Mouse (Mus musculus) liver, embryonic 16.5 days (tissue): ENCODE data around the gene Dock3. TPM values are rescaled to one million over a fixed set of nuclear protein-coding genes. Genes with fewer than 3 reads are reported as not detected.
"Not testable (repeated sequence)": the region's sequence is repeated elsewhere in the genome, so short reads cannot be mapped to it uniquely, and the experiment has no call there.

Source experiments
- ATAC-seq: fragments of 200-750 bp; cut with Nextera tagmentation; 2 replicates; pipeline ENCODE4 v1.8.0; 2017; ENCODE audit warnings: low read depth, mild to moderate bottlenecking, moderate number of reproducible peaks, moderate library complexity
- H3K27ac ChIP-seq: fragments of 300-500 bp; sonication (generic); 2 replicates; pipeline ENCODE4 v1.5.1; 2014; ENCODE audit warnings: mild to moderate bottlenecking, low read length
- H3K27me3 ChIP-seq: fragments of 300-500 bp; sonication (generic); 2 replicates; pipeline ENCODE4 v1.6.1; 2014; ENCODE audit warnings: low read depth, low read length, mixed read lengths; ENCODE audit not compliant: control insufficient read depth, insufficient read depth
- H3K36me3 ChIP-seq: fragments of 300-500 bp; sonication (generic); 2 replicates; pipeline ENCODE4 v1.6.1; 2014; ENCODE audit warnings: mild to moderate bottlenecking; ENCODE audit not compliant: control insufficient read depth, insufficient read depth
- H3K4me1 ChIP-seq: fragments of 300-500 bp; sonication (generic); 2 replicates; pipeline ENCODE4 v1.6.1; 2014; ENCODE audit warnings: low read depth, low read length, mixed read lengths; ENCODE audit not compliant: control insufficient read depth
- H3K4me2 ChIP-seq: fragments of 300-500 bp; sonication (generic); 2 replicates; pipeline ENCODE4 v1.6.1; 2014; ENCODE audit warnings: low read depth, low read length, mixed read lengths
- H3K4me3 ChIP-seq: fragments of 300-500 bp; sonication (generic); 2 replicates; pipeline ENCODE4 v1.5.1; 2014; ENCODE audit warnings: low read depth, mild to moderate bottlenecking, low read length
- H3K9ac ChIP-seq: fragments of 300-500 bp; sonication (generic); 2 replicates; pipeline ENCODE4 v1.6.1; 2014; ENCODE audit warnings: low read depth, low read length
- H3K9me3 ChIP-seq: fragments of 300-500 bp; sonication (generic); replicated peaks from 2 replicates; pipeline ENCODE4 v1.6.1; 2016; ENCODE audit warnings: low read length; ENCODE audit not compliant: control insufficient read depth
- WGBS: fragments of 180-500 bp; shearing (Covaris S2); extraction: QIAGEN DNeasy Blood & Tissue Kit; methylation state at CpG from one replicate; pipeline ENCODE4 v1.1.7; 2014; ENCODE audit not compliant: insufficient replicate concordance; 5-methylcytosine and 5-hydroxymethylcytosine counted together
- polyA plus RNA-seq: library from polyadenylated mRNA; unstranded; fragments of >200 nt; fragmentation: Nextera tagmentation; extraction: Ambion mirVana; gene quantifications from 2 replicates; pipeline ENCODE4 v1.2.1, GENCODE M21; 2015

Dock3 gene
- polyA plus RNA-seq, 1 experiment from 2014 or later = 0.04 TPM

DNA sequence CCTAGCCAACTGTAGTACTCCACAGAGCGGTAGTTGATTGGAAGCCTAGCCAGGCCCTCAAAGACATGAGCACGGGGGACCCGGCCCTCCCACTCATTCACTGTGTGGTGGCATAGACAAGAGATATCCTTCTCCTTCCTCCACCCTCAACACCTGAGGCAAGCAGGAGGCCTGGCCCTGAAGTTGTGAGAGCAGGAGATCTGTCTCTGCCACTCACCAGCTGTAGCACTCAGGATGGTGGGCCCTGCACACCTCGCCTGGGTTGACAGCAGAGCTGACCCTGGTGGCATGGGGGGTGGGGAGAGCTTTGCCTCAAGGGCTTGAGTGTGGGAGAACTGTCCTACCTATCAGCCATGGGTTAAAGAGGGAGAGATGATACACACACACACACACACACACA lies 65.9 kb downstream of the Dock3 start:
- no peaks in the 10 kb centered on the region for H3K27me3 ChIP-seq
- ATAC-seq = no peak
- H3K4me1 ChIP-seq = no peaks in the 10 kb centered on the region
- no peak overlapping the region for H3K4me3 ChIP-seq
- no peak overlapping the region for H3K9ac ChIP-seq
- no peaks in the 10 kb centered on the region for H3K9me3 ChIP-seq
- no peak overlapping the region for H3K27ac ChIP-seq
- WGBS = 54% methylated on average over 4 of the region's 4 CpGs
- no peak overlapping the region for H3K4me2 ChIP-seq
- no peaks in the 10 kb centered on the region for H3K36me3 ChIP-seq

DNA sequence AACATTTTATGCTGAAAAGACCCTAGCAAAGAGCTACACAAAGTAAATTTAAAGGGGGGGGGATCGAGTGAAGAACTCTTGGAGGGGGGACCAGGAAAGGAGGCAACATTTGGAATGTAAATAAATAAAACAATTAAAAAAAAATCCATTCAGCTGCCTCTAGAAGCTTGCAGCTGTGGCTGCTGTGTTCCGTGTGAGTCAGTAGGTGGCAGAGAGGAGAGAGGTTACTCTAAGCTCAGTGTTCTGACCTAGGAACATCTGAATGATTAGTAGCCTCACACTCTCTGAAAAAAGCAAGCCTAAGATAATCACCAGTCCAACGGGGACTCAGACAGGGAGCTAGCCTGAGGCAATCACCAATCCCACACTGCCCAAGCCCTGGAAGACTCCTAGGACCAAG lies 66.9 kb downstream of the Dock3 start:
- Histone ChIP-seq H3K4me2 (no peak overlapping the region), H3K9ac (no peak overlapping the region), H3K36me3 (no peaks in the 10 kb centered on the region), H3K9me3 (no peaks in the 10 kb centered on the region), H3K27ac (no peak overlapping the region), H3K4me1 (no peaks in the 10 kb centered on the region), H3K27me3 (no peaks in the 10 kb centered on the region), H3K4me3 (no peak overlapping the region)
- ATAC-seq = no peak
- 13% methylated on average over 3 of the region's 3 CpGs for WGBS

- H3K4me2 ChIP-seq, H3K4me1 ChIP-seq, H3K27me3 ChIP-seq, H3K9me3 ChIP-seq, H3K9ac ChIP-seq, ATAC-seq, H3K4me3 ChIP-seq, H3K27ac ChIP-seq, H3K36me3 ChIP-seq: not testable (repeated sequence)
- WGBS = 67% methylated on average over 4 of the region's 4 CpGs
These were observed 75.3 kb downstream of the Dock3 start for GRCm38 (mm10) chr9:107156388-107156787.

DNA sequence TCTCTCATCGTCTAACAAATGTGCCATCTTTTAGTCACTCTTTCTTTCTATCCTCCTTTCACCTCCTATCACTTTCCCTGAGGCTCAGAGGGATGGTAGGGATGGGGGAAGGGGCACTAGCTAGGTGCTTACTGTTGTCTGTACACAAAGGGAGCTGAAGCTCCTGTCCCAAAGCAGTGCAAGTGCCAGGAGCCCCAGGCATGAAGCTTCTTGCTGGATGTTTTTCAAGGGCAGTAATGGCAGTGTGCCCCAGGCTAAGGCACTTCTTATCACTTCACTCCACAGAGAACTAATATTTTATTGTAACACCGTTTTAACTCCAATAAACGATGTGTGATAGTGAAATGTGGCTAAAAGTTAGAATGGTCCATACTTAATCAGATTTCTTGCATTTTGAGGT lies 118.9 kb downstream of the Dock3 start:
- no peaks in the 10 kb centered on the region for H3K9me3 ChIP-seq
- H3K9ac ChIP-seq = no peak overlapping the region
- 50% methylated on average over 3 of the region's 3 CpGs for WGBS
- no peak for ATAC-seq
- H3K4me3 ChIP-seq = no peak overlapping the region
- no peaks in the 10 kb centered on the region for H3K36me3 ChIP-seq
- no peaks in the 10 kb centered on the region for H3K4me1 ChIP-seq
- H3K27ac ChIP-seq = no peak overlapping the region
- H3K27me3 ChIP-seq = no peaks in the 10 kb centered on the region
- no peak overlapping the region for H3K4me2 ChIP-seq

DNA sequence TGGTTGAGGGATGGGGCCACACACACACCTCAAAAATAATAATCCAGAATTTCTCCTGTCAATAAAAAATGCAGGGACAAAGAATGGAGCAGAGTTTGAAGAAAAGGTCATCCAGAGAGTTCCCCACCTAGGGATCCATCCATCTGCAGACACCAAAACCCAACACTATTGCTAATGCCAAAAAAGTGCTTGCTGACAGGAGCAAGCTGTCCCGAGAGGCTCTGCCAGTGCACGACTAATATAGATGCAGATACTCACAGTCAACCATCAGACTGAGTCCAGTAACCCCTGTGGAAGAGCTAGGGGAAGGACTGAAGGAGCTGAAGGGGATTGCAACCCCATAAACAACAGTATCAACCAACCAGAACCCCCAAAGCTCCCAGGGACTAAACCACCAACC lies 119.7 kb downstream of the Dock3 start:
- no peaks in the 10 kb centered on the region for H3K9me3 ChIP-seq
- H3K4me1 ChIP-seq = no peaks in the 10 kb centered on the region
- 31% methylated on average over 2 of the region's 2 CpGs for WGBS
- H3K27me3 ChIP-seq = no peaks in the 10 kb centered on the region
- ATAC-seq = no peak
- no peak overlapping the region for H3K4me2 ChIP-seq
- H3K27ac ChIP-seq = no peak overlapping the region
- H3K9ac ChIP-seq = no peak overlapping the region
- no peak overlapping the region for H3K4me3 ChIP-seq
- H3K36me3 ChIP-seq = no peaks in the 10 kb centered on the region

DNA sequence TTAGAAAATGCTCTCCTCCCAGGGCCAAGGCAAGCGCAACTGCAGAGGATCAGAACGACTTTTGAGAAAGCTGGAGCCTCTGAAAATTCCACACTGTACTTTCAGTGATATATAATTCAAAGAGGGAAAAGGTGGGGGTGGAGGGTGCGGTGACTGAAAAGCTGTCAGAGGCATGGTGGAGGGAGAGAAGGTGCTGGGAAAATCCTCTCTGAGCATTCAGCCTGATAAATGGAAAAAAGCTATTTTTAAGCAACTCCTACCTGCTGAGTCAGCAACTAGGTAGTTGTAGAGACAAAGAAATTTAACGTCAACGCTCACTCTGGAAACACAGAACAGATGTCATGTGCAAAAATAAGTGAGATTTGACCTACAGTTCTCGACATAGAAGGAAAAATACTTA lies 132.2 kb downstream of the Dock3 start:
- Histone ChIP-seq H3K4me2 (no peak overlapping the region), H3K36me3 (no peaks in the 10 kb centered on the region), H3K27me3 (no peaks in the 10 kb centered on the region), H3K9me3 (no peaks in the 10 kb centered on the region), H3K4me3 (no peak overlapping the region), H3K27ac (no peak overlapping the region), H3K4me1 (no peaks in the 10 kb centered on the region), H3K9ac (no peak overlapping the region)
- WGBS = 63% methylated on average over 6 of the region's 6 CpGs
- ATAC-seq = no peak

DNA sequence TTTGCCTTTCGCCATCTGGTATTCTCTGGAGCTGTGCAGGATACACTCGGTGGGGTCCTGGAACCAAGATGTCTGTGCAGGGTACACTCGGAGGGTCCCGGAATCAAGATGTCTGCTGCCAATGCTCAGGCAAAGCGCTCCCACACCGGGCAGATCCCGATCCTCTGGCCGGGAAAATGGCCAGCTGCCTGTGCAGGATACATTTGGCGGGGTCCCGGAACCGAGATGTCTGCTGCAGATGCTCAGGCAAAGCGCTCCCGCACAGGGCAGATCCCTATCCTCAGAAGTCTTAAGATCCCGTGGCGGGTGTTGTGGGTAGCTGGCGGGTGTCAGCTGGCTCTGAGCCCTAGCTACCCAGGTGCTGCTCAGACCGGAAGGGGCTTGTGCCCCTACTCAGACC lies 142.3 kb downstream of the Dock3 start:
- H3K4me3 ChIP-seq, H3K9me3 ChIP-seq, H3K4me1 ChIP-seq, H3K27me3 ChIP-seq, H3K4me2 ChIP-seq, ATAC-seq, H3K9ac ChIP-seq, H3K27ac ChIP-seq, H3K36me3 ChIP-seq: not testable (repeated sequence)
- 58% methylated on average over 17 of the region's 17 CpGs for WGBS

- H3K4me2 ChIP-seq = no peak overlapping the region
- ATAC-seq = no peak
- H3K9ac ChIP-seq = no peak overlapping the region
- no peaks in the 10 kb centered on the region for H3K4me1 ChIP-seq
- 54% methylated on average over 2 of the region's 2 CpGs for WGBS
- H3K27ac ChIP-seq = no peak overlapping the region
- no peaks in the 10 kb centered on the region for H3K36me3 ChIP-seq
- no peaks in the 10 kb centered on the region for H3K9me3 ChIP-seq
- H3K27me3 ChIP-seq = no peaks in the 10 kb centered on the region
- H3K4me3 ChIP-seq = no peak overlapping the region
These were observed 144.2 kb downstream of the Dock3 start for GRCm38 (mm10) chr9:107087531-107087930.

GRCm38 (mm10) chr9:107037947-107038346 lies 193.8 kb downstream of the Dock3 start:
- Histone ChIP-seq H3K36me3 (no peaks in the 10 kb centered on the region), H3K4me2 (no peak overlapping the region), H3K27ac (no peak overlapping the region), H3K4me1 (no peaks in the 10 kb centered on the region), H3K9me3 (no peaks in the 10 kb centered on the region), H3K4me3 (no peak overlapping the region), H3K9ac (no peak overlapping the region), H3K27me3 (no peaks in the 10 kb centered on the region)
- no peak for ATAC-seq
- WGBS = 57% methylated on average over 2 of the region's 2 CpGs

DNA sequence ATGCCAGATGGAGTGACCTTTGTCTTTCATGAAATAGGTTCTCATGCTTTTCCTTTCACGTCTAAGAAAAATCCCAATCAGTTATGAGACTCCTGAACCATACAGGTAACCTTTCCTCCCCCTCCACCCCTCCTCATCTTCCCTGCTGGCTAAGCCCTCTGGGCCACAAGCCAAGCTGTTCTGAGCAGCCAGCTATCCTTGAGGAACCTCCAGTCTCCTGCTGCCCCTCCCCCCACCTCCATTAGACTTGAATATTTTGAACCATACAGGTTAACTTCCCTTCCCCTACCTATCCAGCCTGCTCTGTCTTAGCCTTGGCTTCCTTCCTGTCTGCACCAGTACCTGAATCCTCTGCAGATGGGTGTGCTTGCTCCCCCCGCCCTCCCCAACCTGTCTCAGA lies 204.1 kb downstream of the Dock3 start:
- 47% methylated on average over 2 of the region's 2 CpGs for WGBS

More for the DNA sequence above, 204.1 kb downstream of the Dock3 start:
- Histone ChIP-seq H3K36me3 (no peaks in the 10 kb centered on the region), H3K9me3 (no peaks in the 10 kb centered on the region), H3K27me3 (no peaks in the 10 kb centered on the region), H3K27ac (no peak overlapping the region), H3K4me1 (no peaks in the 10 kb centered on the region), H3K4me2 (no peak overlapping the region), H3K4me3 (no peak overlapping the region), H3K9ac (no peak overlapping the region)
- no peak for ATAC-seq
